Mouse (Mus musculus) C2C12 (cell line): ENCODE measurements around the gene Phactr3. TPM values are rescaled to one million over a fixed set of nuclear protein-coding genes. Genes with fewer than 3 reads are reported as not detected.

Source experiments
- H3K27me3 ChIP-seq: one replicate; pipeline ENCODE4 v1.6.1; 2011; ENCODE audit not compliant: control insufficient read depth, insufficient read depth, insufficient read length
- H3K36me3 ChIP-seq: one replicate; pipeline ENCODE4 v1.6.1; 2011; ENCODE audit not compliant: control insufficient read depth, insufficient read depth
- H3K4me3 ChIP-seq: one replicate; pipeline ENCODE4 v1.5.1; 2011; ENCODE audit warnings: mild to moderate bottlenecking, control low read depth; ENCODE audit not compliant: poor library complexity, insufficient read depth, severe bottlenecking
- H3K79me2 ChIP-seq: one replicate; pipeline ENCODE4 v1.6.1; 2011; ENCODE audit not compliant: control insufficient read depth, insufficient read depth
- H3K79me3 ChIP-seq: one replicate; pipeline ENCODE4 v1.6.1; 2011; ENCODE audit warnings: low read depth, control low read depth
- H3ac ChIP-seq: one replicate; pipeline ENCODE3; 2011; ENCODE audit warnings: low read depth; ENCODE audit not compliant: control insufficient read depth, insufficient read length
- CEBPB ChIP-seq: IDR thresholded peaks from one replicate; pipeline ENCODE4 v1.6.1; 2011; ENCODE audit warnings: low read depth, mild to moderate bottlenecking, control low read depth, moderate library complexity
- CTCF ChIP-seq: IDR thresholded peaks from one replicate; pipeline ENCODE4 v1.5.1; 2011; ENCODE audit not compliant: control insufficient read depth, insufficient read depth, insufficient read length
- FOSL1 ChIP-seq: IDR thresholded peaks from one replicate; pipeline ENCODE4 v1.8.0; 2011; ENCODE audit warnings: mild to moderate bottlenecking, low read length; ENCODE audit not compliant: poor library complexity, insufficient read depth, severe bottlenecking
- MAX ChIP-seq: IDR thresholded peaks from one replicate; pipeline ENCODE4 v1.6.1; 2011; ENCODE audit warnings: mild to moderate bottlenecking, control low read depth
- MYOD1 ChIP-seq: IDR thresholded peaks from one replicate; pipeline ENCODE4 v1.6.1; 2011; ENCODE audit warnings: low read depth; ENCODE audit not compliant: control insufficient read depth, insufficient read length
- MYOG ChIP-seq: IDR thresholded peaks from one replicate; pipeline ENCODE4 v1.6.1; 2011; ENCODE audit not compliant: control insufficient read depth, insufficient read length; ENCODE audit errors: extremely low read depth
- USF1 ChIP-seq: IDR thresholded peaks from one replicate; pipeline ENCODE4 v1.6.1; 2011; ENCODE audit warnings: low read depth, mild to moderate bottlenecking, control low read depth, moderate library complexity
- polyA plus RNA-seq: library from polyadenylated mRNA; unstranded; fragments of >200 nt; fragmentation: generic; extraction: Trizol; gene quantifications from one replicate; pipeline ENCODE4 v1.2.1, GENCODE M21; 2012; ENCODE audit warnings: missing spikeins

Gene Phactr3
- polyA plus RNA-seq, 1 experiment, result not detected

- Histone ChIP-seq H3ac (no peak overlapping the region), H3K79me2 (no peaks in the 10 kb centered on the region), H3K4me3 (no peak overlapping the region), H3K36me3 (no peaks in the 10 kb centered on the region), H3K27me3 (no peaks in the 10 kb centered on the region), H3K79me3 (no peaks in the 10 kb centered on the region)
- TF ChIP-seq MYOD1 (no peak), FOSL1 (no peak), USF1 (no peak), CEBPB (no peak), MAX (no peak), MYOG (no peak), CTCF (no peak)
These were observed 202.5 kb downstream of the Phactr3 start for GRCm38 (mm10) chr2:178321271-178321670.

GRCm38 (mm10) chr2:178324410-178324809 is 205.6 kb downstream of the Phactr3 start:
- TF ChIP-seq MYOG, result no peak
- TF ChIP-seq MAX, result no peak
- no peak for TF ChIP-seq FOSL1
- no peak for TF ChIP-seq CTCF
- no peak for TF ChIP-seq USF1
- no peak for TF ChIP-seq MYOD1
- no peak for TF ChIP-seq CEBPB
- H3K27me3 ChIP-seq, result no peaks in the 10 kb centered on the region
- no peaks in the 10 kb centered on the region for H3K79me3 ChIP-seq
- H3ac ChIP-seq, result no peak overlapping the region
- no peak overlapping the region for H3K4me3 ChIP-seq
- H3K79me2 ChIP-seq, result no peaks in the 10 kb centered on the region
- H3K36me3 ChIP-seq, result no peaks in the 10 kb centered on the region

DNA sequence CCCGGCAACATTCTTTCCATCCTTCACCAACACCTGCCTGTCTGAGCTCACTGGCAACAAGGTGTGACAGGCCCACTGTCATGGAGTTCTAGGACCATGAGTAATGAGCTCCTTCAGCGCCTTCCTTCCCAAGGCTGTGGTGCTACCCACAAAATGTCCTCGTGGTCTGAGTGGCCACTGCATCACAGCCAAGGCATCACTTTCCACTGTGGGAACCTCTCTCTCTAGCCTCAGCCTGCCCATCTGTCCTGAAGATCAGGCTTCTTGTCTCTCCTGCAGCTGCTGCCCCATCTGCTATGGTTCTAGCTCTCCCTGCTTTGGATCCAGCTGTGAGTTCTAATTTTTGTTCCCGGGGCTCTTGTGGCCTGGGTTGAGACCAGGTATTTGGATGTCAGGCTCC is 206.0 kb downstream of the Phactr3 start:
- no peak overlapping the region for H3K4me3 ChIP-seq
- TF ChIP-seq MYOG (no peak), FOSL1 (no peak)
- H3K79me3 ChIP-seq, result no peaks in the 10 kb centered on the region
- no peaks in the 10 kb centered on the region for H3K79me2 ChIP-seq
- no peaks in the 10 kb centered on the region for H3K27me3 ChIP-seq
- no peak overlapping the region for H3ac ChIP-seq
- no peaks in the 10 kb centered on the region for H3K36me3 ChIP-seq

- Histone ChIP-seq H3K27me3 (no peaks in the 10 kb centered on the region), H3K79me2 (no peaks in the 10 kb centered on the region), H3K4me3 (no peak overlapping the region), H3ac (no peak overlapping the region), H3K36me3 (no peaks in the 10 kb centered on the region), H3K79me3 (no peaks in the 10 kb centered on the region)
- TF ChIP-seq MYOG, result no peak
- TF ChIP-seq CTCF, result no peak
- no peak for TF ChIP-seq FOSL1
- no peak for TF ChIP-seq CEBPB
- no peak for TF ChIP-seq MYOD1
- no peak for TF ChIP-seq MAX
- TF ChIP-seq USF1, result no peak
These were observed 207.3 kb downstream of the Phactr3 start for GRCm38 (mm10) chr2:178326067-178326466.

DNA sequence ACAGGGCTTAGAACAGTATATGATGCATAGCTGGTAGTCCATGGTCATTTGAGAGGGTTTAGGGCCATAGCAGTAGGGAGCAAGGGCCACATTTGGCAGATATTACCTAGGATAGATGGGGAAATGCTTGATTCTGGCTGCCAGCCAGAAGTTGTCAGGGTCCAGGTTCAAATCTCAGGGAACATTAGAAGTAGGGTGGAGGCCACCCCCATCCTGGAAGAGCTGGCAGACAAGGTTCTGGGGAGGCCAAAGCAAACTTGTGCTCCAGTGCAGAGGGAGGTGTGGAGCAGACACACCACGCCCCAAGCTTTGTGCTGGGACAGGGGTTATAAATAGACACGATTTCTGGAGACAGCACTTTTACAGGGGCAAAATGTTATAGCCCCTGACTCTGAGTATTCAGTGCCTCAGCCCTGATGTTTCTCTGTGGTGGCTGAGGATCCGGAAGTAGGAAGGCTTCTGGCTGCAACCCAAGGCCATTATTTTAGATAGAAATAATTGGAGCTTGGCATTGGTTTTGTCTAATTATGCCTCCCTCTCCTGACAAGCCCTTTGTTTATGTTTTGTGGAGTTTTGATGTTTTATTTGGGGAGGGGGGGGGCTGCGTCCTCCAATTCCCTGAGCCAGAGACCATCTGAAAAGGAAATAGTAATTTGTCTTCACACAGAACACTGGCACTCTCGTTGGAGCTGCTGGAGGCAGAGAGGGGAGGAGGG is 208.1 kb downstream of the Phactr3 start:
- no peak overlapping the region for H3K4me3 ChIP-seq
- no peaks in the 10 kb centered on the region for H3K79me2 ChIP-seq
- H3K36me3 ChIP-seq, result no peaks in the 10 kb centered on the region
- H3K79me3 ChIP-seq, result no peaks in the 10 kb centered on the region
- no peaks in the 10 kb centered on the region for H3K27me3 ChIP-seq
- TF ChIP-seq MYOG (no peak), FOSL1 (no peak), CEBPB (no peak), CTCF (no peak), MAX (no peak), MYOD1 (no peak), USF1 (no peak)
- H3ac ChIP-seq, result no peak overlapping the region

DNA sequence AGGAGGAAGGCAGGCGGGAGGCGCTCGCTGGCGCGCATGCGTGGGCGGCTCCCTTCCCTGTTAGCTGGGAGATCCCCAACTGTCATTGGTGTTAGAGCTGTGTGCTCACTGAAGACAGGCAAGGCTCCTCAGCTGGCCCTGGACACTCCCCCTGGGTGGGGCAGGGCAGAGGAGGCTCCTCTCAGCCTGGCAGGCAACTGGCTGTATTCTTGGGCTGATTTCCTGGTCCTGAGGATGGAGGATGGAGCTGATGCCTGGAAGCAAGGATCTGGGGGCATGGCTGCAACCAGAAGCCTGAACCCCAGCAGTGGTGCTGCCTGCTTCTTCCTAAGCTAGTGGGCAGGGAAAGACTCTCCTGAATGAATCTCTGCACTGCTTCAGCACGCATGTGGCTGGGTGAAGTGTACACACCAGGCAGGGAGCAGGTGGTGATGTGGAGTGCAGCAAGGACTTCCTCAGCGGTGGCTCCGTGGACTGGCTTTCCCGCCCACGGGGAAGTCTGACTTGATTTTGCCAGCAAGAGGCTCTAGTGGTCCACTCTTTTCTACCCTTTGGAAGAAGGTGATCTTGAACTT is 208.8 kb downstream of the Phactr3 start:
- H3K36me3 ChIP-seq, result no peaks in the 10 kb centered on the region
- TF ChIP-seq CTCF, result no peak
- TF ChIP-seq MYOG, result no peak
- TF ChIP-seq MYOD1, result no peak
- TF ChIP-seq CEBPB, result no peak
- TF ChIP-seq USF1, result no peak
- no peak for TF ChIP-seq MAX
- no peak for TF ChIP-seq FOSL1
- H3ac ChIP-seq, result no peak overlapping the region
- no peaks in the 10 kb centered on the region for H3K79me3 ChIP-seq
- no peak overlapping the region for H3K4me3 ChIP-seq
- no peaks in the 10 kb centered on the region for H3K79me2 ChIP-seq
- no peaks in the 10 kb centered on the region for H3K27me3 ChIP-seq
